Mouse (Mus musculus) lung, embryonic 15.5 days (tissue): ENCODE measurements at regions not wholly inside any gene's neighbourhood (a gene's known extent, or its start where the extent isn't known, plus 50 kb on each side); places are given as distances from the start of the nearest gene placed in this dataset.

Source experiments
- ATAC-seq: fragments of 200-750 bp; cut with Nextera tagmentation; 2 replicates; pipeline ENCODE4 v1.8.0; 2017; ENCODE audit warnings: moderate number of reproducible peaks, borderline replicate concordance; ENCODE audit not compliant: low FRiP score, low TSS enrichment; ENCODE audit errors: extremely low read depth
- H3K27ac ChIP-seq: fragments of 300-500 bp; sonication (generic); 2 replicates; pipeline ENCODE4 v1.5.1; 2015; ENCODE audit warnings: moderate library complexity, mild to moderate bottlenecking, inconsistent platforms
- H3K27me3 ChIP-seq: fragments of 300-500 bp; sonication (generic); 2 replicates; pipeline ENCODE4 v1.6.1; 2015; ENCODE audit warnings: inconsistent platforms
- H3K36me3 ChIP-seq: fragments of 300-500 bp; sonication (generic); 2 replicates; pipeline ENCODE4 v1.6.1; 2015; ENCODE audit warnings: inconsistent platforms
- H3K4me1 ChIP-seq: fragments of 300-500 bp; sonication (generic); 2 replicates; pipeline ENCODE4 v1.6.1; 2015; ENCODE audit warnings: inconsistent platforms
- H3K4me2 ChIP-seq: fragments of 300-500 bp; sonication (generic); 2 replicates; pipeline ENCODE4 v1.6.1; 2015; ENCODE audit warnings: inconsistent platforms, mild to moderate bottlenecking, moderate library complexity
- H3K4me3 ChIP-seq: fragments of 300-500 bp; sonication (generic); 2 replicates; pipeline ENCODE4 v1.5.1; 2015; ENCODE audit warnings: mild to moderate bottlenecking, inconsistent platforms
- H3K9ac ChIP-seq: fragments of 300-500 bp; sonication (generic); 2 replicates; pipeline ENCODE4 v1.6.1; 2015; ENCODE audit warnings: inconsistent platforms
- H3K9me3 ChIP-seq: fragments of 300-500 bp; sonication (generic); 2 replicates; pipeline ENCODE4 v1.6.1; 2016; ENCODE audit warnings: inconsistent platforms
- WGBS: fragments of 180-500 bp; shearing (Covaris S2); methylation state at CpG from one replicate; pipeline ENCODE4 v1.1.7; 2015; 5-methylcytosine and 5-hydroxymethylcytosine counted together

DNA sequence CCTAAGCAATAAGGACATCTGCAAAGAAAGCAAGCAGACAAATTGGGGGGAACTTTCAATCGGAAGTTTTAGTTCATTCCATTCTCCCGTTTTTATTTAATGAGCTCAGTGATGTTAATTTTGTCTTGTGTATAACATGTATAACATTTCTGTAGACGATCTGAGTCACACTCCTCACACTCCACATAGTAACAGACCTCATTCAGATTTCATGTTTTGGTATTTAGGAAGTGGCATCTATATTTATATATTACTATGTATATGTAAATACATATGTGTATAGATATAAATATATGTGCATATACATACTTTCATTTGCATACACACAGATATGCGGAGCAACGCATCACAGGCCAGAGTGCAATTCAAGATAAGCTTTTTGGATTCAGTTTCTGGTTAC is 444.9 kb upstream of the Fam92a start:
- ATAC-seq, result no peak

GRCm38 (mm10) chr4:12611511-12611910 is 439.7 kb upstream of the Fam92a start:
- Histone ChIP-seq H3K4me2 (no peak overlapping the region), H3K4me1 (peaks cover 3% of the 10 kb centered on the region; the same call in 1 of the 2 replicates), H3K9ac (no peak overlapping the region), H3K9me3 (no peaks in the 10 kb centered on the region), H3K27me3 (no peaks in the 10 kb centered on the region), H3K4me3 (no peak overlapping the region), H3K36me3 (no peaks in the 10 kb centered on the region), H3K27ac (no peak overlapping the region)
- WGBS, result 76% methylated on average over 5 of the region's 5 CpGs
- no peak for ATAC-seq

More for the DNA sequence above, 444.9 kb upstream of the Fam92a start:
- Histone ChIP-seq H3K27ac (no peak overlapping the region), H3K4me3 (no peak overlapping the region), H3K9ac (no peak overlapping the region), H3K4me1 (peaks cover 3% of the 10 kb centered on the region; the same call in 1 of the 2 replicates), H3K9me3 (no peaks in the 10 kb centered on the region), H3K36me3 (no peaks in the 10 kb centered on the region), H3K27me3 (no peaks in the 10 kb centered on the region), H3K4me2 (no peak overlapping the region)
- 50% methylated on average over 5 of the region's 5 CpGs for WGBS

GRCm38 (mm10) chr4:12601165-12601919 is 429.5 kb upstream of the Fam92a start:
- H3K27me3 ChIP-seq, result no peaks in the 10 kb centered on the region
- no peak overlapping the region for H3K4me3 ChIP-seq
- H3K4me2 ChIP-seq, result no peak overlapping the region
- no peak overlapping the region for H3K27ac ChIP-seq
- no peaks in the 10 kb centered on the region for H3K36me3 ChIP-seq
- H3K9me3 ChIP-seq, result no peaks in the 10 kb centered on the region
- no peaks in the 10 kb centered on the region for H3K4me1 ChIP-seq
- no peak for ATAC-seq
- no peak overlapping the region for H3K9ac ChIP-seq
- whole genome bisulfite sequencing, result 74% methylated on average over 15 of the region's 15 CpGs

DNA sequence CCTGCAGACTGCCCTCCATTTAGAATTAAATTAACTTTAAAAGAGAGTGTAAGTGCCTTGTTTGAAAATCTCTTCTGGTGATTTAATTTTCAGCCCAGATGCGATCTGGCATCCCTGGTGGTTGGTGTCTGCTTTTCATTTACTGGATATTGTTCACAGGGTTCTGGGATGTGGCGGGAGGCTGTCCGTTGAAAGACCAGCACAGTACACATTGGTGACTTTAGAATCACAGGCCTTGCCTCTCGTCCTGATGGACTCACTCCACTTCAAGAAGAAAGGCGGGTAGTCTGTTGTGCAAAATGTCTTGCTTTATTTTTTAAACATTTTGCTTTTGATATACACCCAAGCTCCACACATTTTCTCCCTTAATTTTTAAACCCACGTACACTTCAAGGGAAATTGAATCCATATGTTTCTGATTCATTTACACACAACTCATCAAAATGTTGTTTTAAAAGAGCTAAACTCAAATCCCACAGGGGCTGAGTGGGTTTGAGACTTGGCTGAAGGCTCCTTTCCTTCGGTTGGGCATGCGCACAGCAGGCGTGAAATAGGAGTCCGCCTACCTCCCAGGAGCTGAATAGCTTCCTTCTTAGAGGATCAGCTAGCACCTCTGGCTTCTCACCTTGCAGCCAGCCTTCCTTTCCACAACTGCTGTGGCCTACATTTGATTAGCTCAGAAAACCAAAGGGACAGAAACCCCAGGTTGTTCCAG is 424.1 kb upstream of the Fam92a start:
- no peak overlapping the region for H3K9ac ChIP-seq
- H3K36me3 ChIP-seq, result no peaks in the 10 kb centered on the region
- no peak for ATAC-seq
- H3K4me2 ChIP-seq, result no peak overlapping the region
- no peak overlapping the region for H3K27ac ChIP-seq
- no peaks in the 10 kb centered on the region for H3K9me3 ChIP-seq
- 69% methylated on average over 10 of the region's 10 CpGs for WGBS
- H3K4me3 ChIP-seq, result no peak overlapping the region
- H3K27me3 ChIP-seq, result no peaks in the 10 kb centered on the region
- no peaks in the 10 kb centered on the region for H3K4me1 ChIP-seq

DNA sequence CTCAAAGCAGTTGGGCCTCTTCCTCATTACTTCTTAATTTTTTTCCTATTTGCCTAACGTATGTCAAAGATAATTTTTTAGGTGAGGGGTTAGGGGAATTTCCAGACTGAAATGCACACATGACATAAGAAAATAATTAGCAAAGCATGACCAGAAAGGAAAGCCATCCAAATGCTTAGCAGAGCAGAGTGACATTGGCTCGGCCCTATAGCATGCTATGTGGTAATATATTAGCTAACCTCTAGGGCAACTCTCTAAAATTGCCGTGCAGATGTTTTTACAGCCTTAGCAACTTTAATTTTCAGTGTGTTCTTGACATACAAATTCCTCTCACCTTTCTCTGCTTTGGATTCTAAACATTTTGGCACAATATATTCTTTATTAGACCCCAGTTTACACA is 421.2 kb upstream of the Fam92a start:
- ATAC-seq, result no peak
- Histone ChIP-seq H3K36me3 (no peaks in the 10 kb centered on the region), H3K27ac (no peak overlapping the region), H3K4me2 (no peak overlapping the region), H3K9me3 (no peaks in the 10 kb centered on the region), H3K9ac (no peak overlapping the region), H3K27me3 (no peaks in the 10 kb centered on the region), H3K4me1 (no peaks in the 10 kb centered on the region), H3K4me3 (no peak overlapping the region)
- WGBS, result 48% methylated on average over 3 of the region's 3 CpGs

DNA sequence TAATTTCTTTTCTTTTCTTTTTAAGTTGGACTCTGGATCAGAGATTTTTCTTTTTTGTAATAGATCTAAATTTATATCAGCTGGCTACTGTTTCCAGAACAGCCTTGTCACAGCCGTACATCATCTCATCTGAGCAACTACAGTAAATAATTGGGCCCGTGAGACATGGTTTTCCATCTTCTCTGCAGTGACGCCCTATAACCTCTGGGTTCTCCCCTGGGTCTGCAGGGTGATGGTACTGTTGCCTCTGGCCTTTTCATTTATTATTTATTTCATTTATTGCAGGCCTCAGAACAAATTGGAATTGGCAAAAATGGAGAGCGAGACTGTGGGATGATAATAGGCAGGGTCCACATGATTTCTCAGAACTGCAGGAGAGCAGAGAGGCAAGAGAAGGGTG is 406.3 kb upstream of the Fam92a start:
- H3K27ac ChIP-seq, result no peak overlapping the region
- H3K9ac ChIP-seq, result no peak overlapping the region
- ATAC-seq, result no peak
- H3K27me3 ChIP-seq, result no peaks in the 10 kb centered on the region
- no peaks in the 10 kb centered on the region for H3K9me3 ChIP-seq
- H3K36me3 ChIP-seq, result no peaks in the 10 kb centered on the region
- H3K4me1 ChIP-seq, result no peaks in the 10 kb centered on the region
- H3K4me2 ChIP-seq, result no peak overlapping the region
- 83% methylated on average over 4 of the region's 4 CpGs for WGBS
- no peak overlapping the region for H3K4me3 ChIP-seq

- H3K4me2 ChIP-seq, result no peak overlapping the region
- H3K9me3 ChIP-seq, result no peaks in the 10 kb centered on the region
- no peaks in the 10 kb centered on the region for H3K36me3 ChIP-seq
- no peaks in the 10 kb centered on the region for H3K27me3 ChIP-seq
- no peaks in the 10 kb centered on the region for H3K4me1 ChIP-seq
- no peak for ATAC-seq
- H3K9ac ChIP-seq, result no peak overlapping the region
- no peak overlapping the region for H3K4me3 ChIP-seq
- no peak overlapping the region for H3K27ac ChIP-seq
Observed at GRCm38 (mm10) chr4:12571881-12572280, 400.1 kb upstream of the Fam92a start.

DNA sequence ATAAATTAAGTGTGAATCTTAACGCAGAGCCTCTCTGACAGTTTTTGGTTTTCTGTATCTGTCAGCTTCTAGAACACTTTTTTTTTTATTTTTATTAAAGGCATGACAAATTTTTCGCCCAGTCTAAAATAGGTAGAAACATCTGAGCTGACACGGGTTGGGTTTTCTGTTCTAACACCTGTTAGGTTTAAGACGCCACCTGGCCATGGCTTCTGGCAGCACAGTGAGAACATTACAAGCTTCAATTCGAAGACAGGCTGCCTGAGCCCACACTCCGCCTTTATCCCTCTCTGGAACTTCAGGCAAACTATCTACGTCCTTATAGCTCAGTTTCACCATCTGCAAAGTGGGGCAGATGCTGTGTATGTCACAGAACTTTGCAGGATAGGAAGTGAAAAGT is 398.9 kb upstream of the Fam92a start:
- Histone ChIP-seq H3K27me3 (no peaks in the 10 kb centered on the region), H3K27ac (no peak overlapping the region), H3K4me1 (no peaks in the 10 kb centered on the region), H3K4me2 (no peak overlapping the region), H3K9ac (no peak overlapping the region), H3K9me3 (no peaks in the 10 kb centered on the region), H3K4me3 (no peak overlapping the region), H3K36me3 (no peaks in the 10 kb centered on the region)
- ATAC-seq, result no peak
- 70% methylated on average over 7 of the region's 7 CpGs for WGBS

DNA sequence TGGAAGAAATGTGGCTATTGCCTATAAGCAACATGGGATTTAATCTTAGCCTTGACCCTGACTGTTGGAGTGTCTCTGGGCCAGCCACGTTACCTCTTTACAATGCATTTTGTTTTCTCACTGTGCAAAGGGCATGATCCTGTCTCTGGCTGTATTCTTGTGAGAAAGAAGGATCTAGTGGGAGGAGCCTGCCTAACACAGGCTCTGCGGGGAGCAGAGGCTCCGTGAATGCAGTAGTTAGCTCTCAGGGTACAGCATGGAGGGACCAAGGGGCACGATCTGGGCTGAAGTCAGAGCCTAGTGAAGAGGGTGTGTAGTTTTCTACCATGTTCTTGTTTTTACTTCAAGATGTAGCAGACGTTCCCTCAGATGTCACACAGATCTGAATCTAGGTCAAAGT is 395.8 kb upstream of the Fam92a start:
- no peaks in the 10 kb centered on the region for H3K27me3 ChIP-seq
- H3K27ac ChIP-seq, result no peak overlapping the region
- no peak overlapping the region for H3K4me3 ChIP-seq
- ATAC-seq, result no peak
- H3K9ac ChIP-seq, result no peak overlapping the region
- H3K4me2 ChIP-seq, result no peak overlapping the region
- H3K9me3 ChIP-seq, result no peaks in the 10 kb centered on the region
- H3K4me1 ChIP-seq, result no peaks in the 10 kb centered on the region
- 41% methylated on average over 5 of the region's 5 CpGs for WGBS
- no peaks in the 10 kb centered on the region for H3K36me3 ChIP-seq

DNA sequence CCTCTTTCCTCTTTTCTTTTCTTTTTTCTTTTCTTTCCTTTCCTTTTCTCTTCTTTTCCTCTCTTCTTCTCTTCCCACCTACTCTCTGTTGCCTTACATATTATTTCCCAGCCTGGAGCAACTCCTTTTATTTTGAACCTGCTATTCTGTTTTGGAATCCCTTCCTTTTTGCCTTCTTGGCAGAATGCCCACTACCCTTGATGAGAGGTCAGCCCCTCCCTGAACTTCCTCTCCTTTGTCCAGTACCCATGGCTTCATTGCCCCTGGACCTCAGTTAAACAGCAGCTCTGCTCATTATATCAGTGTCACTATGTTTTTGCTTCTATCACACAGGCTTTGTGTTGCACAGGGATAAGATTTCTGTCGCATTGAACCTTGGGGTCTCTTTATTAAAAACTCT is 391.2 kb upstream of the Fam92a start:
- no peak for ATAC-seq
- H3K27me3 ChIP-seq, result no peaks in the 10 kb centered on the region
- H3K9me3 ChIP-seq, result no peaks in the 10 kb centered on the region
- peaks cover 7% of the 10 kb centered on the region; the same call in 1 of the 2 replicates for H3K4me1 ChIP-seq
- 54% methylated on average over 1 of the region's 1 CpGs for WGBS
- H3K4me3 ChIP-seq, result no peak overlapping the region
- no peaks in the 10 kb centered on the region for H3K36me3 ChIP-seq
- no peak overlapping the region for H3K9ac ChIP-seq
- no peak overlapping the region for H3K4me2 ChIP-seq
- H3K27ac ChIP-seq, result no peak overlapping the region

GRCm38 (mm10) chr4:12560546-12560945 is 388.7 kb upstream of the Fam92a start:
- ATAC-seq, result no peak
- Histone ChIP-seq H3K36me3 (no peaks in the 10 kb centered on the region), H3K4me2 (peak overlapping the region; percentile 29; the same call in 1 of the 2 replicates), H3K9ac (no peak overlapping the region), H3K4me3 (no peak overlapping the region), H3K27me3 (no peaks in the 10 kb centered on the region), H3K4me1 (peaks cover 7% of the 10 kb centered on the region; the same call in 1 of the 2 replicates), H3K27ac (no peak overlapping the region), H3K9me3 (no peaks in the 10 kb centered on the region)
- 51% methylated on average over 3 of the region's 3 CpGs for WGBS

- H3K9me3 ChIP-seq, result no peaks in the 10 kb centered on the region
- no peak overlapping the region for H3K4me2 ChIP-seq
- no peak for ATAC-seq
- WGBS, result 77% methylated on average over 4 of the region's 4 CpGs
- no peak overlapping the region for H3K9ac ChIP-seq
- peaks cover 7% of the 10 kb centered on the region; the same call in 1 of the 2 replicates for H3K4me1 ChIP-seq
- no peaks in the 10 kb centered on the region for H3K36me3 ChIP-seq
- H3K27me3 ChIP-seq, result no peaks in the 10 kb centered on the region
- H3K4me3 ChIP-seq, result no peak overlapping the region
- no peak overlapping the region for H3K27ac ChIP-seq
Observed at GRCm38 (mm10) chr4:12560015-12560414, 388.2 kb upstream of the Fam92a start.
